Mouse (Mus musculus) adrenal gland, postnatal 4 days (tissue): ENCODE data around the gene Gm15446. TPM values are rescaled to one million over a fixed set of nuclear protein-coding genes. Genes with fewer than 3 reads are reported as not detected.
A peak's percentile ranks its signal among the peaks of the same experiment; 100 is the strongest.
"Not testable (repeated sequence)": the region's sequence is repeated elsewhere in the genome, so short reads cannot be mapped to it uniquely, and the experiment has no call there.

ENCODE experiments used
- DNase-seq, 2 experiments: peaks; one replicate each; pipeline ENCODE4 v3.0.0; 2021 to 2022; ENCODE audit warnings: low spot score in 2 of 2, mixed read lengths in 2 of 2
- long read RNA-seq, 2 experiments: library from polyadenylated mRNA; stranded (forward); transcript quantifications; one replicate each; pipeline ENCODE4 v2.0.0; 2021
- total RNA-seq, 2 experiments: library from RNA; stranded (reverse); gene quantifications; 2 replicates each; pipeline ENCODE4 v1.2.3; 2021

Gene Gm15446
- total RNA-seq: 10 to 100 TPM; 14.1 to 14.4 TPM
- long read RNA-seq, experiment 1, partial matches to known transcripts: 2 of 11 reads
- long read RNA-seq, experiment 1, other reads (novel, unspliced or antisense): 7 of 11 reads
- long read RNA-seq, experiment 2, partial matches to known transcripts: 3 of 9 reads
- long read RNA-seq, experiment 2, other reads (novel, unspliced or antisense): 6 of 9 reads

- DNase-seq: peak; percentile 77 to 78
Observed at GRCm38 (mm10) chr5:109923261-109924071, at the start of gene Gm15446. Gm15446 (plus strand) TSS chr5:109923400.

- not testable (repeated sequence) for DNase-seq
Observed at GRCm38 (mm10) chr5:109924129-109924528, 929 bp downstream of the Gm15446 start.

GRCm38 (mm10) chr5:109924936-109925335, 1.7 kb downstream of the Gm15446 start:
- no peak for DNase-seq

- no peak for DNase-seq
Observed at GRCm38 (mm10) chr5:109950281-109950680, 27.1 kb downstream of the Gm15446 start.

- DNase-seq: not testable (repeated sequence)
Observed at GRCm38 (mm10) chr5:109980743-109981142, 57.5 kb downstream of the Gm15446 start.

Other genes starting within 250 kb of the Gm15446 start
- gene 5430403G16Rik, start 232.4 kb upstream of the Gm15446 start, total RNA-seq: 1 to 10 TPM; 5.2 to 6.0 TPM
- gene 4930522L14Rik, start 171.5 kb upstream of the Gm15446 start, total RNA-seq: 10 to 100 TPM; 15.1 TPM
- gene Zfp932, start 73.1 kb downstream of the Gm15446 start, total RNA-seq: 10 to 100 TPM; 33.3 to 33.5 TPM
- 10 to 100 TPM; 11.4 to 15.8 TPM for gene Gm17655, start 149.1 kb downstream of the Gm15446 start, total RNA-seq
- gene Gm35315, start 171.0 kb downstream of the Gm15446 start, total RNA-seq: under 1 TPM; 0.65 to 0.87 TPM
- gene Plcxd1, start 176.6 kb downstream of the Gm15446 start, total RNA-seq: under 1 TPM; 0.20 to 0.25 TPM
- 10 to 100 TPM; 58.3 to 59.9 TPM for gene Gtpbp6, start 184.8 kb downstream of the Gm15446 start, total RNA-seq
- 1 to 10 TPM; 7.6 to 8.2 TPM for gene Zfp605, start 186.7 kb downstream of the Gm15446 start, total RNA-seq
- gene Chfr, start 212.4 kb downstream of the Gm15446 start, total RNA-seq: 10 to 100 TPM; 48.3 to 54.5 TPM